Mouse (Mus musculus) large intestine, adult 2 months (tissue): ENCODE data around the gene Fgd6. TPM values are rescaled to one million over a fixed set of nuclear protein-coding genes. Genes with fewer than 3 reads are reported as not detected.

Source experiments
- DNase-seq: peaks from one replicate; pipeline ENCODE4 v3.0.0-alpha.2; 2012; ENCODE audit warnings: low read depth, low spot score
- WGBS: fragments of 180-500 bp; shearing (Covaris S2); methylation state at CpG from one replicate; pipeline ENCODE4 v1.1.7; 2018; 5-methylcytosine and 5-hydroxymethylcytosine counted together
- polyA plus RNA-seq: library from polyadenylated mRNA; depleted of rRNA; stranded (reverse); fragments of >200 nt; gene quantifications from 2 replicates; pipeline ENCODE4 v1.2.3, GENCODE M21; 2012; rRNA removed

Fgd6 gene
- 3.8 and 5.7 TPM in 2 replicates for polyA plus RNA-seq

DNA sequence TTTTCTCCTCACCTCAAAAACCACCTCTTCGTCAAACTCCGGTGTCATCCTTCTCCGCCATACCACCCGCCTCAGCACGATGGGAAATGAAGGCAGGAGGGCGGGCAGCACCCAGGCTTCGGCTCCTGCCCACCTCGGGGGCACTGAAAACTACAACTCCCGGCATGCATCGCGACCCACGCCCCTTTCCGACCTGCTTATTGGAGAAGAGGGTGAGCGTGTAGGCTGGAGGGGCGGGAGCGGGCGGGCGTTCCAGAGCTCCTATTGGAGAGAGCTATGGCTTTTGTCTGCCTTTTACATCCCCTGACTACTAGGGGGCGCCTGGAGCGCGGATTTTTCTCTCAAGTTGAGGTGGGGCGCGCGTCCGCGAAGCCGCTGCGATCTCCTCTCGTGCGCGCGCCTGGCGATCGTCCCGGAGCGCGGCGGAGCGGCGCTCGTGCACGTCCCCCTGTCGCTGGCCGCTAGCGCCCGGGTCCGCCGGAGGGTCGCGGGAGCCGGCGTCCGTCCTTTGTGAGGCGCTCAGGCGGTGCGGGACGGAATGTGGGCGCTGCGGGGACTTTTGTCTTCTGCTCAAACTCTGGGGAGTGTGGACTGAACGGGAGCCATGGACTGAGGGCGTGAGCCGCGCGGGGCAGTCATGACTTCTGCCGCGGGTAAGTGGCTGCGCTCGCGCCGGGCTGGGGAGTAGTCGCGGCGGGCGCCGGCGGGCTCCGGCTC is at the start of gene Fgd6, which contains the start of gene Vezt:
Fgd6 (plus strand) TSS at position 344 of the 717 bp plus-strand sequence.
Vezt (minus strand) TSS at position 160 of the 717 bp plus-strand sequence.
- under 1% methylated on average over 75 of the region's 77 CpGs for WGBS
- peak; percentile 93 for DNase-seq

DNA sequence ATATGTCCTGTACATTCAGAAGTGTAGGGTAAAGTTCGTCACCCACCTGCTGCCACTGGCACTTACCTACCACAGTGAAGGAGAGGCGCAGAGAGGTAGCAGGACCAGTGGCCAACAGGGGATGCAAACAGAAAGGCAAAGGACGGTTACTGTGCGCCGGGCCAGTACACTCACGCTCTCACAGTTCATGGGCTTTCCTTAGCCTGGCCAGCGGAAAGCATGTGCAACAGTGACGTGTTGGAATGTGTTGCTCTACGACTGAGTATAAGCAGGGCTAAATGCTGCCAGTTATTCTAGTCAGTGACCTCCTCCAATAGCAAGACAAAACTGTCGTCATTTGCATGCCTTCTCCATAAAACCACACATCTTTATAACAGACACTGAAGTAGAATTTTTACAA is 41.7 kb upstream of the Fgd6 start:
- WGBS, result 92% methylated on average over 10 of the region's 10 CpGs
- no peak for DNase-seq

DNA sequence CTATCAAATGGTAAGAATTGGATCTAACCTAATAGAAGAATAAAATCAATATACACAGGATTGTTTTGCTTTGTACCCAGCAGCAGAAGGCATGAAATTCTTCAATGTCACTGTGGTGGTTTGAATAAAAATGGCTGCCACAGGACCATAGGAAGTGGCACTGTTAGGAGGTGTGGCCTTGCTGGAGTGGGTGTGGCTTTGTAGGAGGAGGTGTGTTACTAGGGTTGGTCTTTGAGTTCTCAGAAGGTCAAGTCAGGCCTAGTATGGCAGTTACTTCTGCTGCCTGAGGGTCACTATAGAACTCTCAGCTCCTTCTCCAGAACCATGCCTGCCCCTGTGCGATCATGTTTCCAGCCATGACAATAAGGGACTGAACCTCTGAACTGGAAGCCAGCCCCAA is 40.7 kb upstream of the Fgd6 start:
- no peak for DNase-seq

DNA sequence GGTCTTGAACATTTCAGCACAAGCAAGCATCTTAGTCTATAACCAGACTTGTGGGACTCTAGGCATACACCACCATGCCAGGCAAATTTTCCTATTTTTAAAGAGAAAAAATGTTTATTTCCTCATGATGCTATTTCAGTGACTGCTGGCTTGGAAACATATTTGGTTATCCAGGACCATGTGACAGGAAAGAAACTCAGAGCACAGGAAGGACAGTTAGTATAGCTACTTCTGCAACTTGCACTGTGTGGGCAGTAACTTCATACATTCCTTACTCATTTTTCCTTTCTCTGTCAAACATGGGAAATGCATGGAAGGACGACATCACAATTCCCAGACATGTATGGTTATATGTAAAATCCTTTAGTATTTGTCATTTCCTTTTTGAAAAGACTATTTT is 36.4 kb upstream of the Fgd6 start:
- WGBS, result 76% methylated on average over 1 of the region's 1 CpGs
- no peak for DNase-seq

More for the DNA sequence above, 40.7 kb upstream of the Fgd6 start:
- 100% methylated on average over 1 of the region's 1 CpGs for WGBS

DNA sequence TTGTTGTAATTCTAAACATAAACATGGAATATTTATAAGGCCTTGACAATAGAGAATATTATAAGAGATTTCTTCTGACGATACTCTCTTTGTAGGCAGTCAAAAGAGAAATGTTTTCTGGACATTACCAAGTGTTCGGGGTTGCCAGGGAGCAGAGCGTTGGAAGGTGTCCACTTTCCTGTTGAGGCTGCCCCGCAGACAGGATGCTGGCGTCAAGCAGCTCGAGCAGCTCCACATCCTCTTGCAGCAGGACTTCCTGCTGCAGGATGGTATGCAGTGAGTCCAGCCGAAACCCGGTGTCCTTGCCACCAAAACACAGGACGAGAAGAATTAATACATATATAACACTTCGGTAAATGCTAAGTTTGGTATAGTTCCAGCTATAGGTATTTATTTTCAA is 35.6 kb upstream of the Fgd6 start:
- no peak for DNase-seq
- 87% methylated on average over 10 of the region's 10 CpGs for WGBS

DNA sequence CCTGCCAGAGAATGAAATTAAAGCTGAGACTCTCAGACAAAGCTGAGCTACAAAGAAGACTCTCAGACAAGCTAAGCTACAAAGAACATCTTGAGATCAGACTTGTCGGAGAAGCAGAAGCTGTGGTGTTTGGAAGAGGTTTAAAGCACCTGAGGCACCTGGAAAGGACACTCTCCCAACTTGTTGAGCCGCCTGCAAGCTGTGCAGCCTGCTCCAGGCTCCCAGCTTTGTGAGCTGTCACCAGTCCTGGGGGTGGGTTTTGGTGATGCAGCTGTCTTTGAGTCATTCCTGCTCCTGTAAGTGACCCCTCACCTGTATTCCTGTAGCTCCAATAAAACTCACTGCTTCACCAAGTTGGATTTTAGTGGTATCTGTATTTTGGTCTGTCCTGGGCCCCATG is 27.4 kb upstream of the Fgd6 start:
- 94% methylated on average over 2 of the region's 2 CpGs for WGBS
- no peak for DNase-seq

DNA sequence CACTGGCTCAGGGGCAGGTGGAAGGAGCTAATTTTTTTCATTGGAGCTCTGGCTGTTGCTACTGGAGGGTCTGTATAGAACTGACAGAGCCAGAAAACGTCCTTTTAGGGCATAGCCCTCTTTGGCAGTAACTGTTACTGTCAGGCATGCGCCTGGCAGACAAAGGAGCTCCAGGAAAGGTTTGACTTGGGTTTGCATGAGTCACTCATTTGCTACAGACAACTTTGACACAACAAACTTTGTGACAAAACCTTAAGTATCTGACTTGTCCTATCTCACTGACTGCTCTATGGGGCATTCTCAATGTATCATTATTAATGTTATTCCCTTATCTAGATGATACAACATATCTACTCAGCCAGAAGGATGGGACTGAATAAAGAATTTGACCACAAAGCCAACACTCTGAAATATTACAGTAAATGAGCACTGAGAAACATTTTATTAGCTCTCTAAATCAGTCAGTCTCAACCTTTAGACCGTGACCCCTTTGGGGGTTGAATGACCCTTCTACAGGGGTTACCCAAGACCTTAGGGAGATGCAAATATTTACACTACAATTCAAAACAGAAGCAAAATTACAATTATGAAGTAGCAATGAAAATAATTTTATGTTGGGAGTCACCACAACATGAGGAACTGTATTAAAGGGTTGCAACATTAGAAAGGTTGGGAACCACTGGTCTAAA is 25.7 kb upstream of the Fgd6 start:
- DNase-seq, result no peak
- WGBS, result 74% methylated on average over 3 of the region's 3 CpGs

DNA sequence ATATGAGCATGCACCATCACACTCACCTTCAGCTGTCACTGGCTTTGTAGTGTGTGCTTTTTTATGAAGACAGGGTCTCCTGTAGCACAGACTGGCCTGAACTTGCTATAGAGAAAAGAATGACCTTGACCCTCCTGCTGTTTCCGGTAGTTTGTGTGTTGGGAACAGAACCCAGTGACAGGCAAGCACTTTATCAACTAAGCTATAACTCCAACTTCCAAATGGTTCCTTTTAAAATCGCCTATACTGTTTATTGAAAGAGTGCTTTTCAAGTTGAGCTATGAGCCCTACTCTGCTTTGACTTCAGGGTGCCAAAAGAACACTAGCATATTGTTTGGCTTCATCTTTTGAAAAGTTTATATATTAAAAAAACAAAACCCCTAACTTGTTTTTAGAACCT is 24.8 kb upstream of the Fgd6 start:
- WGBS, result 51% methylated on average over 2 of the region's 2 CpGs
- no peak for DNase-seq

DNA sequence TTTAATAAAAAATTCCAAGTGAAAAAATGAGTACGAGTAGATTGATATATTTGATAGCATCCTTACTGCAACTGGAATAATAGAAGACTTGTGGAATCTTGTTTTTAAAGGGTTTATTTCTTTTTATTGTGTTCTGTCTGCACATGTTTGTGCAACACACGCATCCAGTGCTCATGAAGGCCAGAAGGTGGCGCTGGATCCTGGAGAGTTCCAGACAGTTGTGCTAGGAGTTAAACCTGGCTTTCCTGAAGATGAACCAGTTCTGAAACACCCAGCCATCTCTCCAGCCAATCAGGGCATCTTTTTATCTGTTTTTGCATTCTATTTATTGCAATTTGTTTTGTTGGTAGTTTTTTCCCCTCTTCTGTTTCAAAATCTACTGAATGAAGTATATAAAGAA is 22.6 kb upstream of the Fgd6 start:
- DNase-seq, result no peak
- WGBS, result 49% methylated on average over 3 of the region's 3 CpGs

DNA sequence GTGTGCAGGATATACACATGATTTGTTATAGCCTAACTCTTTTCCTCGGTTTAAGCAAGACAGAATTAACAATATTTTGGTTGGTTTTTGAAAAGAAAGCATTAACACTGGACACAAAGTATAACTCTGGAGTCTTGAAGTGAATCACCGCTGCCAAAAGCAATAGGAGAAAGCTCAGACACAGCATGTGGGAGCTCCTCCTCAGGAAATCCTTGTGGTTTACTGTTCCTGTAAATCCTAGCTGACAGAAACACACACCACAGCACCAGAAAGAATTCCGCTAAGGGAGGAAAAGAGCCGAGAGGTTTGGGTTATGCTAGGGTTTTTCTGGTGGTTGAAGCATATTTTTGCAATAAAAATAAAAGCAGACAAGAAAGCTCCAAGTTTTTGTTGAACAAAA is 21.6 kb upstream of the Fgd6 start:
- WGBS, result 69% methylated on average over 4 of the region's 4 CpGs
- no peak for DNase-seq

DNA sequence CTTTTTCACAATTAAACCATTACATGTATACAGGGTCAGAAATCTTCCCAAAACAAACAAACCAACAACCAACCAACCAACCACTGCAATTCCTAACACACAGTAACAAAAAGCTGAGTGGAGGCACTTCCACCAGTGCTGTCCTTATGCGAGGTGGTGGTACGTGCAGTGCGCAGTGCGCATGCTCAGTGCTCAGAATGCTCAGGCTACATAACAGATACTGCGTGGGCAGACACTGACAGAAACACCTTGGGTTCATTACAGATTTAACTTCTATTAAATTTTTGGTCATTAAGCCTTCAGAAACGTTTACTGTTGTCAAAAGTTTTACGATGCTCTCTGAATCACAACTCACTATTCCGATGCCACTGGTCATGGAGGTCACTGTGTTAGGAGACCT is 18.3 kb upstream of the Fgd6 start:
- no peak for DNase-seq
- WGBS, result 78% methylated on average over 8 of the region's 8 CpGs

DNA sequence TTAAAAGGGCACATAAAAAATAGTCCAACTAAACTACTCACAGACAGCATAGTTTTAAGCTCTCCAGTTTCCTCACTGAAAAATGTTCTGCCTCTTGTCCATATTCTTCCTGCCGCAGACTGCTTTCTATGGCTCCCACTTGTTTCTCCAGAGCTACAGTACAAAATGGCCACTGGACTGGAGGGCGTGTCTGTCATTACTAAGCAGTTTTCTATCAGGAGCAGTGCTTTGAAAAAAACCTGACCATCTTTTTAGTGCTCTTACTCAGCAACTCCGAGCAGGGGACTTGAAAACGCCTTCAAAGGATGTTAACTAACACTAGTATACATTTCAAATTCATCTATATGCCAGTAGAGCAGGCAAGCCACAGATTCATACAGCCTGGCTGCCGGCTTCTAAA is 15.2 kb upstream of the Fgd6 start:
- no peak for DNase-seq

DNA sequence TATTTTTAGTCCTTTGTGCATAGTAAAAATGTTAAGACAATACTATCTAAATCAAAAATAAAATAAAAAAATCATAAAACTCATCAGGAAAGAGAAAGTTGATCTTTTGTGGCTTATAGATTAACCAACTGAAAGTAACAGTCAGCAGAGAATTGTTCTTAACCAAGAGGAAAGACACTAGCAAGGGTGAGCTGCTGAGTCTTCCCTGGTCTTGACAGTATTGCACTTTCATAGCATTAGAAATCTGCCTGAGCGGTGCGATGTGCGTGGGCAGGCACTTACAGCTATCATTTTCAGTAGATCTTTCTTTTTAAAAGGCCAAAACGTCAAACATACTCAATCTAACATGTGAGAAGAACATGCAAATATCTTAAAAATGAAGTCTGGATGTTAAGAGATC is 14.7 kb upstream of the Fgd6 start:
- DNase-seq, result no peak
- WGBS, result 86% methylated on average over 4 of the region's 4 CpGs

More for the DNA sequence above, 15.2 kb upstream of the Fgd6 start:
- WGBS, result 69% methylated on average over 5 of the region's 5 CpGs

DNA sequence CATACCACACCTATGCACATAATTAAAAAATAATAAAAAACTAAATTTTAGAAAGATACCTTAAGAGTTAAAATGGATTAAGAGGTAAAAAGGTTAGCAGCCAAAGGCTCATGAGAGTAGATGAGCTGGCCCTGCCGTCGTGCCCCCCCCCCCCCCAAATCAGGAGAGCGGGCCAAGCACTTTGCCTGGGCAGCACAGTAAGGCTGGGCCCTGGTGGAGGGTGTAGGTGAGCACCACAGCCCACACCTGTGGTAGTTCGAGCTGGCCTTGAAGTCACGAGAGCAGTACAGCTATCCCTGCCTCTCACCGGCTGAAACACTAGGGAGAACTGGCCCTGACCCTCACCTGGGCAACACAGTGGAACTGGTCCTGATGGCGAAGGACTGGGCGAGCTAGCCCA is 10.7 kb upstream of the Fgd6 start:
- no peak for DNase-seq
- 95% methylated on average over 8 of the region's 8 CpGs for WGBS

DNA sequence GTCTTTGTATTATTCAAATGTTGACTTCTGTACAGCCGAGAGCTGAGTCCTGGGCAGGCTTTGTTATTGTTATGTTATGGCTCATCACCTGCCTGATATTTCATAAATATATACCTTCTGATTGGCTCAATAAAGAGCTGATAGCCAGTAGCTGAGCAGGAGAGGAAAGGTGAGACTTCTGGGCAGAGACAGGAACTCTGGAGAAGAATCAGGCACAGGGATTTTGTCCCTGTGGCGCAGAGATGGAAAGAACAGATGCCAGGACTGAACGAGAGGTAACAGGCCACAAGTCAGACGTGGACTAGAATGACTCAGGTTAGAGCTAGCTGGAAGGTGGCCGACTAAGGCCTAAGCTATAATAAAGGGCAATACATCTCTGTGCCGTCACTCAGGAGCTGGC is 7.3 kb upstream of the Fgd6 start:
- 65% methylated on average over 6 of the region's 6 CpGs for WGBS

DNA sequence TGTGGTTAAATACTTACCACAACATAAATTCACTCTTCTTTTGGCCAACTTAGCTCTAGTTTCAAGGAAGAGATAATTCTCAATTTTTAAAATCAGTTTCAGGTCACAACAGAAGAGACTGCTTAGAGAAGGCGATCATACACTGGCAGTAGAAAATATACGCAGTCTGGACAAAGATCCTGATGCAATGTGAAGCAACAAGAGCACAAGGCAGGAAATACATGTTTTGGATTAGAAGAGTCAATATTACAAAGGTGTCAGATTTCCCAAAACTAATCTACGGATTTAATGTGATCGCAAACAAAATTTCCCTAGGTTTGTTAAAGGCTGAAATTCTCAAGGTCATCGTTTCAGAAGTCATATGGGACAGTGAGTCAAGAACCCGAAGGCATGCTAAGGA is 4.6 kb upstream of the Fgd6 start:
- WGBS, result 94% methylated on average over 6 of the region's 6 CpGs
- no peak for DNase-seq

More for the DNA sequence above, 7.3 kb upstream of the Fgd6 start:
- DNase-seq, result no peak

DNA sequence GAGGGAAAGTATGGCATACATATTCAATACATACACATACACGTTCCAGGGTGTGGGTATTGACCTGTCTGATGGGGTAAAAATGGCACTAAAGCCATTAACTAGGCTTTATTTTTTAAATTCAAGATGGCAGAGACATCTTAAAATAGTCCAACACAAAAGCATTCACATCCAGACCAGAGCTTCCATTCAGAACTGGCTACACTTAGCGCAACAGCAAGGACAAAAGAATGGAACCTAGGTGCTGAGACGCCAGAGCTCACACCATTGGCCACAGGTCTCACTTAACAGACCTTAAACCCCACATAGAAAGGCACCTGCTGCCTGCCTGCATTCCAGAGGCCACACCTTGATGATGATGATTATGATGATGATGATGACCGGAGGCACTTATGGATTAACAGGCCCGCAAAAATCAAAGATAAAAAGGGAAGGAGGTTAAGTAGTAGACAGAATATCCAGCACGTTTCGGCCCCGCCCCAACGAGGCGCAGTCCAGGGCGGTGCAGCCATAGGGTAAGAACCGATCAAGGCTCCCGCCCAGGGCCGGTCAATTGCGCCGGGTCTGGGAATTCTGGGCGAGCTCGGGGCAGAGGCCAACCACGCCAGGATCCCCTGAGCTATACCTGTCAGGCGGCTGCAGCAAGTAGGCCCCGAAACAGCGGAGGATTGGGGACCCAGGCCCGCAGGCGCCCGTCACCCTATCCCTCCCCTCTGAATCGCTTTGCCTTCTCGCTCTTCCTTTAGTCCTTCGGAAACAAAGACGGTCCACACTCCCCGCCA is 734 bp upstream of the Fgd6 start:
- no peak for DNase-seq
- 1% methylated on average over 30 of the region's 30 CpGs for WGBS

DNA sequence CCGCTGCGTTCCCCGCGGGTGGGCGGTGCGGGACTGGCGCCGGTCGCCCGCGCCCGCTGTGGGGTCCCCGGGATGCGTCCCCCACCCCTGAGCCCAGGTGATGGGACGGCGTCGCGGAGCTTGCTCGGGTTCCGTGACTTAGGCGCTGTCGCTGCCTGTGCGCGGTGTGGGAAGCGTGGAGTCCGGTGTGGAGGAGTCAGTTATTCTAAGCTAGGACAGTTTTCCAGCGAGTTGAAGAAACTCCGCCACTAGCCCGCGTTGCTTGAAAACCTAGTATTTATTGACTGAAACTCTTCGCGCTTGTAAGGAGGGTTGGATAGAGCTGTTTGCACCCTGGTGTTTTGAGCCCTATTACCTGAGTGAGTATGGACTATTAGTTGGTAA is 566 bp downstream of the Fgd6 start:
- under 1% methylated on average over 27 of the region's 32 CpGs for WGBS
- DNase-seq, result no peak

DNA sequence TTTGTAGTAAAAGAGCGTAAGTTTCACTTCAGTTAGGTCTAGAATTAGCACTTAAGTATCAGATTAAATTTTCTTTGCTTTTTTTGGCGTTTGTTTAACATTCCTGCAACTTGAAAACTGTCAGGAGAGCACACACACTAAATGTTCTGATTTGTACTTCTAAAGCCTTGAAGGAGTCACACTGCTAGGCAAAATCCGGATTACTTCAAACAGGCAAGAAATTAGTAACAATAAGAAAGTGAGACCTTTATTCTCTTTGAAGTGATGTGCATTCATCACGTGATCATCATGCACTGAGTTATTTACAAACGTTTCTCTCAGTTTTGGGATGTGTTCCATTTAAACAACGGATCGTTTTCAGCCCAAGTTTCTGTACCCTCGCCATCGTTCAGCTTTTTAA is 1.4 kb downstream of the Fgd6 start:
- no peak for DNase-seq
- 54% methylated on average over 9 of the region's 9 CpGs for WGBS

DNA sequence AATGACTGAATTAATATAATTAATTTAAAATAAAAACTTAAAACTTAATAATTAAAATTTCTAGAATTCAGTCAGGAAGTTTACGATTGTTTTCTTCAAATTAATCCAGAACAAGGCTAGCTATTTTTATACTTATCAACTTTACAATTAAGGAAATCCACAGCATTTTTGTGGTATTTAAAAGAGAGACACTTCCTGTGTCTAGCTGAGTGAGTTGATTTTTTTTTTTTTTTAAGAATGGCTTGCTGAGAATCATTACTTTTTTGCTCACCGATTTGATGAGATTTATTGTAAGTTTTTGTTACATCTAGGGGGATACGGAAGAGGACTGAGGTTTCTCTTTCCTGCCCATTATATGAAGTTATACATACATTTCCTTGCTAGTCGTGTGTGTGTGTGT is 1.8 kb downstream of the Fgd6 start:
- no peak for DNase-seq
- WGBS, result 72% methylated on average over 4 of the region's 4 CpGs
